Mouse (Mus musculus) thymus, adult 2 months (tissue): ENCODE results near the gene Helz2. TPM values are rescaled to one million over a fixed set of nuclear protein-coding genes. Genes with fewer than 3 reads are reported as not detected.
A peak's percentile ranks its signal among the peaks of the same experiment; 100 is the strongest.
"Not testable (repeated sequence)": the region's sequence is repeated elsewhere in the genome, so short reads cannot be mapped to it uniquely, and the experiment has no call there.

ENCODE experiments used
- DNase-seq: peaks from one replicate; pipeline ENCODE4 v3.0.0; 2021
- H3K27ac ChIP-seq: fragments of 200-500 bp; 2 replicates; pipeline ENCODE4 v1.5.1; 2012; ENCODE audit warnings: low read length, control low read depth; ENCODE audit not compliant: control insufficient read depth, insufficient read depth
- H3K27me3 ChIP-seq: fragments of 200-500 bp; 2 replicates; pipeline ENCODE4 v1.6.1; 2012; ENCODE audit warnings: mild to moderate bottlenecking, low read length, moderate library complexity, mixed read lengths; ENCODE audit not compliant: control insufficient read depth, insufficient read depth
- H3K36me3 ChIP-seq: fragments of 200-500 bp; 2 replicates; pipeline ENCODE4 v1.6.1; 2012; ENCODE audit warnings: mild to moderate bottlenecking, low read length, moderate library complexity; ENCODE audit not compliant: control insufficient read depth, insufficient read depth
- H3K4me1 ChIP-seq: fragments of 200-500 bp; replicated peaks from 2 replicates; pipeline ENCODE4 v1.6.1; 2012; ENCODE audit warnings: low read length; ENCODE audit not compliant: control insufficient read depth, insufficient read depth
- H3K4me3 ChIP-seq: fragments of 200-500 bp; 2 replicates; pipeline ENCODE4 v1.5.1; 2012; ENCODE audit warnings: mild to moderate bottlenecking, low read length, control low read depth, moderate library complexity; ENCODE audit not compliant: control insufficient read depth, insufficient read depth
- CTCF ChIP-seq: fragments of 200-500 bp; IDR thresholded peaks from 2 replicates; pipeline ENCODE4 v1.5.1; 2012; ENCODE audit warnings: mild to moderate bottlenecking, control low read depth, low read length, moderate library complexity, borderline replicate concordance; ENCODE audit not compliant: control insufficient read depth, poor library complexity, insufficient read depth; ENCODE audit errors: extremely low read depth
- POLR2A ChIP-seq: fragments of 200-500 bp; IDR thresholded peaks from 2 replicates; pipeline ENCODE4 v1.6.1; 2012; ENCODE audit warnings: mild to moderate bottlenecking, low read length, control low read depth, moderate library complexity; ENCODE audit not compliant: control insufficient read depth, poor library complexity, insufficient read depth; ENCODE audit errors: extremely low read depth
- WGBS: fragments of 180-500 bp; shearing (Covaris S2); methylation state at CpG from one replicate; pipeline ENCODE4 v1.1.7; 2018; 5-methylcytosine and 5-hydroxymethylcytosine counted together
- polyA plus RNA-seq: library from polyadenylated mRNA; depleted of rRNA; stranded (reverse); fragments of >200 nt; gene quantifications from 2 replicates; pipeline ENCODE4 v1.2.3, GENCODE M21; 2012; rRNA removed

The Helz2 gene
- polyA plus RNA-seq, result 106 and 116 TPM in 2 replicates

DNA sequence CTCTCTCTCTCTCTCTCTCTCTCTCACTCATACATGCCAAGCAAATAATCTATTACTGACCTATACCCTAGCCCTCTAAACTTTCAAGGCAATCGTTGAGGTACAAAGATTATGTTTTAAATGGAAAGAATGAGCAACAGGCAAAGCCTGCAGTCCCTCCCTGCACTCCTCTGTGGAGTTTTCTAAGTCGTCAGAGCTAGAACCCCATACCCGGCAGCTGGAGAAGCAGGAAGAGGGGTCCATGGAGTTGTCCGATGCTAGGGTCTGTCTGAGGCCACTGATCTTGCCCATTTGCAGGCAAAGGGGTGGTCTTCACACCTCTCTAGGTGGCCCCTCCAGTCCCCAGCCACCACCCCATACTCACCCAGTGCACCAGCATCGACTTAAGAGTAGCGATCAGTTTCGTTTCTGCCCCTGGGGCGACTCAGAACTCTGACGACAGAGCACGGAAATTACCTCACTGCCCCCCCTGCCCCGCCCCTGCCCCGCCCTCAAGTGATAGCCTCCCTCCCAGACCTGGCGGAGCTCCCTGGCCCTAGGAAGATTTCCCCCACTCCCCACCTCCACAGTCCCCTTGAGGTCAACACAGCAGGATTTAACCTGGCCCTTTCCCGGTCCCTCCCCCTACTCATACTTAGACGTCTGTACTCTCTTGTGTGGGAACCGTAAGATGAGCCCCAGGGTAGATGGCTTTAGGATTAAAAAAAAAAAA lies at the start of gene Helz2:
Gene Helz2 (minus strand): TSS at position 426 of the 712 bp plus-strand sequence.
- peak; percentile 33; the same call in 1 of the 2 replicates for TF ChIP-seq POLR2A
- no peak for TF ChIP-seq CTCF
- peak within 1 kb of the TSS; percentile 76 for H3K4me3 ChIP-seq
- peaks cover 31% of the 10 kb centered on the region for H3K4me1 ChIP-seq
- H3K27me3 ChIP-seq, result no peaks in the 10 kb centered on the region
- DNase-seq, result peak; percentile 64
- 2% methylated on average over 15 of the region's 16 CpGs for WGBS
- peak within 1 kb of the TSS; percentile 19; the same call in 1 of the 2 replicates for H3K27ac ChIP-seq
- H3K36me3 ChIP-seq, result peaks cover 16% of the 10 kb centered on the region

DNA sequence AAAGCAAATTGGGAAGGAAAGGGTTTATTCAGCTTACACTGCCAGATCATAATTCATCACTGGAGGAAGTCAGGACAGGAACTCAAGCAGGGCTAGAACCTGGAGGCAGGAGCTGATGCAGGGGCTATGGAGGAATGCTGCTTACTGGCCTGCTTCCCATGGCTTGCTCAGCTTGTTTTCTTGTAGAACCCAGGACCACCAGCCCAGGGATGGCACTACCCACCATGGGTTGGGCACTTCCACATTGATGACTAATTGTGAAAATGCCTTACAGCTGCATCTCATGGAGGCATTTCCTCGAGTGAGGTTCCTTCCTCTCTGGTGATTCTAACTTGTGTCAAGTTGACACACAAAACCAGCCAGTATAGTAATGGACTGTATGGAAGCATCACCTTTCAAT lies 49.1 kb upstream of the Helz2 start:
- Histone ChIP-seq H3K4me3 (no peak overlapping the region), H3K27ac (no peak overlapping the region), H3K4me1 (0 out of 2 replicates have a peak, but pooled peaks cover 2% of the 10 kb centered on the region), H3K27me3 (no peaks in the 10 kb centered on the region), H3K36me3 (no peaks in the 10 kb centered on the region)
- 48% methylated on average over 1 of the region's 1 CpGs for WGBS
- DNase-seq, result no peak
- no peak for TF ChIP-seq POLR2A
- no peak for TF ChIP-seq CTCF

DNA sequence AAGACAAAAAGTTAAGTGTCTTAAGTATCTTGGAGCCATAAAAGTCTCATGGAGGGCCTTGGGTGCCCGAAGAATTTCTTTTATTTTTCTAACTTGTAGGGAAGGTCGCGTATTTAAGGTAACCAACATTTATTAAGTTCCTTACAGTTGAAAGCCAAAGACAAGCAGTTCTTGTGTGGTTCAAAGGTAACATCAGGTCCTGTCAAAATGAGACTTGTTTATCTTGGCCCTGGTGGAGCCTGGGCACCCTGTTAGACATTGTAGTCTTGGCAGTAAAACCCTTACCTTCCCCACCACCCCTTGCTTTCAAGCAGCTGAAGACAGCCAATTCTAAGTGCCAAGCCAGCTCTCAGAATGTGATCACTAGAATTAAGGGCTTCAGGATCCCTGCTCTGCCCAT lies 46.9 kb upstream of the Helz2 start:
- 76% methylated on average over 3 of the region's 3 CpGs for WGBS

GRCm38 (mm10) chr2:181287958-181288350 lies 46.1 kb upstream of the Helz2 start, which contains the start of gene Gmeb2:
TSS of gene Gmeb2 (minus strand) at chr2:181288035.
- H3K4me3 ChIP-seq, result peak within 1 kb of the TSS; percentile 79
- peak within 1 kb of the TSS; percentile 83 for H3K27ac ChIP-seq
- peak; percentile 90 for DNase-seq
- not testable (repeated sequence) for H3K27me3 ChIP-seq, H3K4me1 ChIP-seq, H3K36me3 ChIP-seq
- 15% methylated on average over 38 of the region's 38 CpGs for WGBS
- peak; percentile 48; the same call in 1 of the 2 replicates for TF ChIP-seq CTCF

More for the DNA sequence above, 46.9 kb upstream of the Helz2 start:
- no peak for DNase-seq
- H3K27me3 ChIP-seq, result no peaks in the 10 kb centered on the region
- H3K4me3 ChIP-seq, result no peak overlapping the region
- 0 out of 2 replicates have a peak, but pooled peaks cover 2% of the 10 kb centered on the region for H3K4me1 ChIP-seq
- no peak overlapping the region for H3K27ac ChIP-seq
- no peaks in the 10 kb centered on the region for H3K36me3 ChIP-seq
- TF ChIP-seq CTCF (no peak), POLR2A (no peak)

- Histone ChIP-seq H3K4me1 (0 out of 2 replicates have a peak, but pooled peaks cover 2% of the 10 kb centered on the region), H3K36me3 (no peaks in the 10 kb centered on the region), H3K27me3 (no peaks in the 10 kb centered on the region), H3K4me3 (peak overlapping the region; percentile 79), H3K27ac (peak overlapping the region; percentile 83)
- TF ChIP-seq CTCF, result no peak
- TF ChIP-seq POLR2A, result peak; percentile 93
- DNase-seq, result peak; percentile 84
- 4% methylated on average over 47 of the region's 71 CpGs for WGBS
Measured at GRCm38 (mm10) chr2:181287338-181287957, 45.6 kb upstream of the Helz2 start.

DNA sequence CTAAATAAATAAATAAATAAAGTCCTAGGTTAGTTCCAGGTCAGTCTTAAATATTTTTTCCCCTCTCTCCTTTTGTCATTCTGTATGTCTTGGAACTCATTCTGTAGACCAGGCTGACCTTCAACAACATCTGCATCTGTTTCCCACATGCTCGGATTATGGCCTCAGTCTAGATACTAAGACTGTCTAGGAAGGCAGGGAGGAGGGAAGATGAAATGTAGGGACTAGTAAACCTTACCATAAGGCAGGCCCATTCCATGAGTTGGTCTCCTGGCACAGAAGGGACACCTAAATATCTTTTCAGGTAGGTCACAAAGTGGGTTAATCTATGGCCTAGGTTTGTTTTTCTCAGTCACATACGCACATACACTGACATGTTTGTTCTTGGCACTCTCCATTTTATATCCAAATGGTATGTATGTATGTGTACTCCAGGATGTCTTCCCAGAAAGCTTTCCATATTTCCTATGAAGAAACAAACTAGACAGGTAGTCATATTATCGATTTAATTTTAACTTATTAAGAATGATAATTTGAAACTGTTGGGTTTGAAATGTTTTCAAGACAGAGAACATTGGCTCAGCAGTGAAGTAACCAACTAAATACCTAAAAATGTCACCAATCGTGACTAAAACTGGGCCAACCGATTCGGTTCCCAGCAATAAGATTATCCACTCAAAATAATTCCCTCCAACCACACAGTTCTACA lies 45.0 kb upstream of the Helz2 start:
- Histone ChIP-seq H3K36me3 (no peaks in the 10 kb centered on the region), H3K27ac (peak overlapping the region; percentile 83), H3K4me3 (peak overlapping the region; percentile 79), H3K27me3 (no peaks in the 10 kb centered on the region), H3K4me1 (0 out of 2 replicates have a peak, but pooled peaks cover 2% of the 10 kb centered on the region)
- 42% methylated on average over 6 of the region's 6 CpGs for WGBS
- no peak for TF ChIP-seq CTCF
- no peak for TF ChIP-seq POLR2A
- DNase-seq, result no peak
